13 mouse cellular contexts compared by ENCODE assay signal in the genomic region with DNA sequence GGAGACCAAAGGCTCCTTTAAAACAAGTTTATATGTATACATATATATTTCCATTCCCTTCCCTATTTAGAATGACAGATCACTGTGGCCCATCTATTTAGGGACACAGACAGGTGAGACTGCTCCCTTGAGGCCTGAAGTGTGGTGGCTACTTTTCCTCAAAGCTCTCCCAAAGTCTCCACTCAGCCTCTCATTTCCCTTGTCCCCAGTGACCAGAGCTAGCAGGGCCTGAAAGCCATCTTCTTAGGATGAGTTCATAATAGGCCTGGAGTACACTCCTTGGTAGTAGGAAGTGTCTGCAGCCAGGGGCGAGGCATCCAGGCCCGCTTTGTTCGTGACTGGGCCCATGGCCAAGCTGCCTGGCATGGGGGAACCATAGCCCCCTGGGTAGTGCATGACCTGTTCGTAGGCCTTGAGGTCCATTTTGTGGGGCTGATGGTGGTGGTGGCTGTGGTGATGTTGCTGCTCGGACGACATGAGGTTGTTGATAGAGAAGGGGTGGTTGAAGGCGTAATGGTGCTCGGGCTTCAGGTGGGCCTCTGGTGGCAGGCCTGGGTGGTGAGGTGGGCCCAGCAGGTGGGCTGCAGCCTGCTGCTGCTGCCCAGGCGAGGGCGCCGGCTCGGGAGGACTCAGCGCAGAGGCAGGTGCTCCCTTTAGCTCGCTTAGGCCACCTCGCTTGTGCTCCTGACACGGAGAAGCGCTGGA. TPM values are rescaled to one million over a fixed set of nuclear protein-coding genes. Genes with fewer than 3 reads are reported as not detected.
DNase-seq lines count a peak whose midpoint lies in the region; ATAC-seq and TF ChIP-seq lines count a peak whose summit lies in the region.
"Had no signal": no experiment of that assay in that cellular context is flagged by ENCODE, and none has a peak within 500 bp of the region (broad histone marks: within the 10 kb centered on the region; RNA-seq: fewer than 3 reads in every experiment).

No protein-coding gene starts in this region.

- no peak for DNase-seq in heart, postnatal 10 days
- DNase-seq in G1E (ENCODE audit: low spot score): no peak
- no peak for DNase-seq in gastrocnemius, postnatal 25 days
- no peak for DNase-seq in urinary bladder, postnatal 4 days (ENCODE audit: low spot score in 2 of 2)
- DNase-seq in natural killer cell, adult 2 months (ENCODE audit: low spot score in 2 of 2): no peak
- DNase-seq: gastrocnemius, adult 2 months; kidney, postnatal 25 days; thymus, postnatal 36 days had no signal

- H3K36me3 ChIP-seq in heart, embryonic 12.5 days: no peaks in the 10 kb centered on the region
- no peaks in the 10 kb centered on the region for H3K36me3 ChIP-seq in G1E (replicated peaks)
- no peaks in the 10 kb centered on the region for H3K36me3 ChIP-seq in intestine, embryonic 15.5 days
- no peaks in the 10 kb centered on the region for H3K36me3 ChIP-seq in midbrain, embryonic 13.5 days
- H3K36me3 ChIP-seq: embryonic facial prominence, embryonic 13.5 days had no signal

- no peak overlapping the region for H3K9ac ChIP-seq in heart, embryonic 12.5 days
- no peak overlapping the region for H3K9ac ChIP-seq in intestine, embryonic 15.5 days
- H3K9ac ChIP-seq in midbrain, embryonic 13.5 days (replicated peaks): peak overlapping the region; percentile 49; the same call in 1 of the 2 replicates
- H3K9ac ChIP-seq: embryonic facial prominence, embryonic 13.5 days had no signal

- H3K9me3 ChIP-seq in heart, embryonic 12.5 days (replicated peaks): no peaks in the 10 kb centered on the region
- peaks cover 80% of the 10 kb centered on the region for H3K9me3 ChIP-seq in G1E (replicated peaks)
- H3K9me3 ChIP-seq in intestine, embryonic 15.5 days: no peaks in the 10 kb centered on the region
- H3K9me3 ChIP-seq in midbrain, embryonic 13.5 days: no peaks in the 10 kb centered on the region
- H3K9me3 ChIP-seq: embryonic facial prominence, embryonic 13.5 days had no signal

- WGBS in heart, embryonic 12.5 days: 17% methylated on average over 17 of the region's 17 CpGs
- 25% methylated on average over 17 of the region's 17 CpGs for WGBS in intestine, embryonic 15.5 days
- WGBS in midbrain, embryonic 13.5 days: 4% methylated on average over 17 of the region's 17 CpGs

- H3K27me3 ChIP-seq in heart, embryonic 12.5 days (replicated peaks): peaks cover 96% of the 10 kb centered on the region
- no peaks in the 10 kb centered on the region; the same call in 1 of the 2 replicates for H3K27me3 ChIP-seq in G1E (ENCODE audit: insufficient read depth, low read length)
- peaks cover 94% of the 10 kb centered on the region for H3K27me3 ChIP-seq in intestine, embryonic 15.5 days (replicated peaks)
- peaks cover 100% of the 10 kb centered on the region for H3K27me3 ChIP-seq in midbrain, embryonic 13.5 days

- H3K4me2 ChIP-seq in heart, embryonic 12.5 days: peak overlapping the region; percentile 69
- H3K4me2 ChIP-seq in intestine, embryonic 15.5 days (replicated peaks): peak overlapping the region; percentile 80
- peak overlapping the region; percentile 35 for H3K4me2 ChIP-seq in midbrain, embryonic 13.5 days (replicated peaks)

- ATAC-seq in heart, embryonic 12.5 days (ENCODE audit: insufficient number of reproducible peaks, low FRiP score): no peak
- ATAC-seq in G1E (ENCODE audit: extremely low read depth, insufficient number of reproducible peaks, low FRiP score, poor library complexity, severe bottlenecking): no peak
- no peak for ATAC-seq in intestine, embryonic 15.5 days
- no peak for ATAC-seq in midbrain, embryonic 13.5 days

- no peak overlapping the region for H3K4me3 ChIP-seq in heart, embryonic 12.5 days
- peak overlapping the region; percentile 27; the same call in 1 of the 2 replicates for H3K4me3 ChIP-seq in G1E (ENCODE audit: low read depth, low read length)
- H3K4me3 ChIP-seq in intestine, embryonic 15.5 days (replicated peaks): peak overlapping the region; percentile 42
- H3K4me3 ChIP-seq in midbrain, embryonic 13.5 days (replicated peaks): peak overlapping the region; percentile 33

- no peak for TF ChIP-seq CTCF in G1E (IDR thresholded peaks at IDR 0.05; ENCODE audit: low read depth, low read length)

- intact Hi-C loops in heart, postnatal 10 days (cut with DNase I): no loop called here

- no peak overlapping the region for H3K27ac ChIP-seq in heart, embryonic 12.5 days (ENCODE audit: poor library complexity, severe bottlenecking)
- H3K27ac ChIP-seq in intestine, embryonic 15.5 days: no peak overlapping the region
- peak overlapping the region; percentile 75 for H3K27ac ChIP-seq in midbrain, embryonic 13.5 days
- H3K27ac ChIP-seq: embryonic facial prominence, embryonic 13.5 days; gastrocnemius, adult 2 months had no signal

- peaks cover 42% of the 10 kb centered on the region for H3K4me1 ChIP-seq in heart, embryonic 12.5 days (replicated peaks)
- H3K4me1 ChIP-seq in G1E (ENCODE audit: insufficient read depth, low read depth, low read length): no peaks in the 10 kb centered on the region
- peaks cover 28% of the 10 kb centered on the region for H3K4me1 ChIP-seq in intestine, embryonic 15.5 days (replicated peaks)
- peaks cover 15% of the 10 kb centered on the region for H3K4me1 ChIP-seq in midbrain, embryonic 13.5 days (replicated peaks)

RNA-seq across cellular contexts. Expression of a gene that starts 3.3 kb away (rescaled TPM):
- polyA plus RNA-seq in heart, embryonic 12.5 days (2016; fragmentation: Nextera tagmentation; extraction: Ambion mirVana): 0.44 and 0.55 TPM in 2 replicates
- not detected for total RNA-seq in heart, postnatal 10 days (2021)
- total RNA-seq in G1E (2014; fragmentation: Nextera tagmentation): 3.2 TPM in 1 of 2 replicates, not detected in the other
- total RNA-seq in G1E (2017): not detected in 2 replicates
- polyA plus RNA-seq in G1E (2012): not detected in 2 replicates
- 5.4 and 5.8 TPM in 2 replicates for polyA plus RNA-seq in intestine, embryonic 15.5 days (2015; fragmentation: Nextera tagmentation; extraction: Ambion mirVana)
- 4.0 and 9.2 TPM in 2 replicates for polyA plus RNA-seq in midbrain, embryonic 13.5 days (2015; fragmentation: Nextera tagmentation; extraction: Ambion mirVana)
- total RNA-seq in gastrocnemius, postnatal 25 days (2021): not detected
- total RNA-seq: gastrocnemius, adult 2 months; neutrophil, adult 5-6 weeks had no signal
